Mouse (Mus musculus): ENCODE data around the gene Tmem63c. TPM values are rescaled to one million over a fixed set of nuclear protein-coding genes. Genes with fewer than 3 reads are reported as not detected.

Gene Tmem63c
- total RNA-seq, 4 experiments from 2014 or later = 30.7 to 42.1 (median 36.4) TPM

GRCm38 (mm10) chr12:87130224-87130623 lies 109.1 kb downstream of the Tmem63c start:
- no peak for DNase-seq (ENCODE audit: low spot score in 2 of 2)

- no peak for DNase-seq (ENCODE audit: low spot score in 2 of 2)
Observed at GRCm38 (mm10) chr12:87131181-87131580, 110.0 kb downstream of the Tmem63c start.

GRCm38 (mm10) chr12:87131619-87132018 lies 110.5 kb downstream of the Tmem63c start:
- DNase-seq (ENCODE audit: low spot score in 2 of 2) = no peak

GRCm38 (mm10) chr12:87132210-87132609 lies 111.1 kb downstream of the Tmem63c start:
- DNase-seq (ENCODE audit: low spot score in 2 of 2) = no peak

- no peak for DNase-seq (ENCODE audit: low spot score in 2 of 2)
Observed at GRCm38 (mm10) chr12:87132784-87133183, 111.6 kb downstream of the Tmem63c start.

GRCm38 (mm10) chr12:87137439-87138341 lies 116.5 kb downstream of the Tmem63c start:
- DNase-seq (ENCODE audit: low spot score in 2 of 2) = no peak

GRCm38 (mm10) chr12:87138342-87138701 lies 117.2 kb downstream of the Tmem63c start:
- no peak for DNase-seq (ENCODE audit: low spot score in 2 of 2)

- no peak for DNase-seq (ENCODE audit: low spot score in 2 of 2)
Observed at GRCm38 (mm10) chr12:87138768-87139167, 117.6 kb downstream of the Tmem63c start.

Small RNA genes within 50 kb of the gene (microRNA-seq; reads per million reads assigned to microRNA genes)
- gene Gm25847 = 0 reads per million in 2 experiments

Other genes with a start within 250 kb of the Tmem63c start
- 10 to 100 TPM; 61.7 to 72.0 (median 66.8) TPM for gene Irf2bpl, start 136.5 kb upstream of the Tmem63c start, total RNA-seq (2022)
- gene Cipc, start 74.3 kb upstream of the Tmem63c start, total RNA-seq (2022) = 10 to 100 TPM; 70.7 to 89.0 (median 86.1) TPM
- gene Zdhhc22, start 30.9 kb upstream of the Tmem63c start, total RNA-seq (2022) = 10 to 100 TPM; 12.3 to 18.3 (median 13.7) TPM
- 1 to 10 TPM; 2.6 to 4.2 (median 3.4) TPM for gene Ngb, start 81.2 kb downstream of the Tmem63c start, total RNA-seq (2022)
- gene Gstz1, start 125.8 kb downstream of the Tmem63c start, total RNA-seq (2022) = 10 to 100 TPM; 51.9 to 56.0 (median 54.8) TPM
- 10 to 100 TPM; 18.0 to 19.8 (median 18.7) TPM for gene Pomt2, start 126.6 kb downstream of the Tmem63c start, total RNA-seq (2022)
- 1 to 10 TPM; 3.1 to 4.5 (median 4.2) TPM for gene Samd15, start 178.4 kb downstream of the Tmem63c start, total RNA-seq (2022)
- 10 to 100 TPM; 25.6 to 32.4 (median 29.0) TPM for gene Tmed8, start 179.1 kb downstream of the Tmem63c start, total RNA-seq (2022)
- gene Noxred1, start 217.4 kb downstream of the Tmem63c start, total RNA-seq (2022) = 1 to 10 TPM; 1.4 to 4.1 (median 2.7) TPM
- gene Vipas39, start 244.9 kb downstream of the Tmem63c start, total RNA-seq (2022) = 10 to 100 TPM; 56.4 to 62.0 (median 61.4) TPM
- gene Ahsa1, start 245.1 kb downstream of the Tmem63c start, total RNA-seq (2022) = 100 to 1,000 TPM; 150 to 192 (median 175) TPM